Mouse (Mus musculus) kidney, postnatal 0 days (tissue): ENCODE data around the gene Ndufb10. TPM values are rescaled to one million over a fixed set of nuclear protein-coding genes. Genes with fewer than 3 reads are reported as not detected.

Experiments
- ATAC-seq: fragments of 200-750 bp; cut with Nextera tagmentation; replicated peaks from 2 replicates; pipeline ENCODE4 v1.8.0; 2017; ENCODE audit warnings: low read depth, moderate number of reproducible peaks, moderate TSS enrichment, moderate library complexity; ENCODE audit not compliant: low FRiP score
- DNase-seq: peaks from one replicate; pipeline ENCODE4 v3.0.0-alpha.2; 2016; ENCODE audit warnings: low spot score
- H3K27ac ChIP-seq: fragments of 300-500 bp; sonication (generic); 2 replicates; pipeline ENCODE4 v1.5.1; 2014; ENCODE audit warnings: mild to moderate bottlenecking
- H3K27me3 ChIP-seq: fragments of 300-500 bp; sonication (generic); 2 replicates; pipeline ENCODE4 v1.6.1; 2014; ENCODE audit warnings: low read length, mixed read lengths; ENCODE audit not compliant: insufficient read depth
- H3K36me3 ChIP-seq: fragments of 300-500 bp; sonication (generic); 2 replicates; pipeline ENCODE4 v1.6.1; 2014; ENCODE audit warnings: low read length, mixed read lengths; ENCODE audit not compliant: insufficient read depth
- H3K4me1 ChIP-seq: fragments of 300-500 bp; sonication (generic); replicated peaks from 2 replicates; pipeline ENCODE4 v1.6.1; 2014; ENCODE audit warnings: antibody characterized with exemption, low read length, mixed read lengths; ENCODE audit not compliant: insufficient read depth
- H3K4me2 ChIP-seq: fragments of 300-500 bp; sonication (generic); 2 replicates; pipeline ENCODE4 v1.6.1; 2014; ENCODE audit warnings: mild to moderate bottlenecking, low read length, moderate library complexity, mixed read lengths
- H3K4me3 ChIP-seq: fragments of 300-500 bp; sonication (generic); replicated peaks from 2 replicates; pipeline ENCODE4 v1.5.1; 2014; ENCODE audit warnings: low read depth, low read length
- H3K9ac ChIP-seq: fragments of 300-500 bp; sonication (generic); 2 replicates; pipeline ENCODE4 v1.6.1; 2014; ENCODE audit warnings: low read depth, low read length
- H3K9me3 ChIP-seq: fragments of 300-500 bp; sonication (generic); replicated peaks from 2 replicates; pipeline ENCODE4 v1.6.1; 2016; ENCODE audit warnings: low read length, inconsistent platforms, mixed read lengths
- CTCF ChIP-seq: IDR thresholded peaks from 2 replicates; pipeline ENCODE4 v1.5.1; 2016; ENCODE audit warnings: antibody characterized with exemption, low read depth, mild to moderate bottlenecking, moderate library complexity
- WGBS: fragments of 180-500 bp; shearing (Covaris S2); extraction: QIAGEN DNeasy Blood & Tissue Kit; methylation state at CpG from one replicate; pipeline ENCODE4 v1.1.7; 2014; 5-methylcytosine and 5-hydroxymethylcytosine counted together
- polyA plus RNA-seq: library from polyadenylated mRNA; unstranded; fragments of >200 nt; fragmentation: Nextera tagmentation; extraction: Ambion mirVana; gene quantifications from 2 replicates; pipeline ENCODE4 v1.2.1, GENCODE M21; 2015

Gene Ndufb10
- polyA plus RNA-seq, 1 experiment from 2014 or later: 419 TPM

DNA sequence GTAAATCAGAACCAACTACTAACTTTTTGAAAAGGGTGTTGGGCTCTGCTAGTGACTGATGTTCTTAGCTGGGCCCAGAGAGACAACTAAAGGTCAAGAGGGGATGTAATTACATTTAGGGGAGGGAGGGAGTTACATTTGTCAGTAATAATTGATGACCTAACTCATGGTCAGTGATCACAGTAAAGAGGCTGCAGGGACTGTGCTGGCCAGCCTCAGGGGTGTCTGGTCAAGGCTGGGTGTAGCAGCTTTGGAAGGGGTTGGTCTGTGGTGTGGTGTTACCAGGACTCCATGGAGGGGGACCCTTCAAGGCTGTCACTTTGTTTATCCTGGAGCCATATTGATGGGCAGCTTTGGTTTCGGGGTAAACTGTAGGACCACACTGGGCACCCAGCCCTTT, 33.1 kb upstream of the Ndufb10 start:
- H3K4me1 ChIP-seq: peaks cover 11% of the 10 kb centered on the region; the same call in 1 of the 2 replicates
- H3K36me3 ChIP-seq: no peaks in the 10 kb centered on the region
- H3K27ac ChIP-seq: no peak overlapping the region
- DNase-seq (peak; percentile 61), ATAC-seq (0 out of 2 replicates have a peak, but pooled peaks have one; percentile 24)
- H3K4me2 ChIP-seq: no peak overlapping the region
- no peak overlapping the region for H3K9ac ChIP-seq
- no peaks in the 10 kb centered on the region for H3K9me3 ChIP-seq
- WGBS: 76% methylated on average over 1 of the region's 1 CpGs
- 0 out of 2 replicates have a peak, but pooled peaks cover 6% of the 10 kb centered on the region for H3K27me3 ChIP-seq
- no peak overlapping the region for H3K4me3 ChIP-seq
- TF ChIP-seq CTCF: no peak

- DNase-seq: peak; percentile 69
- Histone ChIP-seq H3K27ac (0 out of 2 replicates have a peak within 1 kb of the TSS, but pooled peaks have one; percentile 42), H3K36me3 (no peaks in the 10 kb centered on the region), H3K9me3 (no peaks in the 10 kb centered on the region), H3K27me3 (peaks cover 6% of the 10 kb centered on the region; the same call in 1 of the 2 replicates), H3K4me1 (0 out of 2 replicates have a peak, but pooled peaks cover 10% of the 10 kb centered on the region), H3K9ac (peak within 1 kb of the TSS; percentile 56), H3K4me2 (peak within 1 kb of the TSS; percentile 92), H3K4me3 (peak within 1 kb of the TSS; percentile 48)
- WGBS: under 1% methylated on average over 56 of the region's 82 CpGs
- peak; percentile 83 for ATAC-seq
- TF ChIP-seq CTCF: no peak
Observed at GRCm38 (mm10) chr17:24752415-24753394, 28.4 kb upstream of the Ndufb10 start, which contains the start of gene Hs3st6. Gene Hs3st6 (plus strand): TSS chr17:24752988.

DNA sequence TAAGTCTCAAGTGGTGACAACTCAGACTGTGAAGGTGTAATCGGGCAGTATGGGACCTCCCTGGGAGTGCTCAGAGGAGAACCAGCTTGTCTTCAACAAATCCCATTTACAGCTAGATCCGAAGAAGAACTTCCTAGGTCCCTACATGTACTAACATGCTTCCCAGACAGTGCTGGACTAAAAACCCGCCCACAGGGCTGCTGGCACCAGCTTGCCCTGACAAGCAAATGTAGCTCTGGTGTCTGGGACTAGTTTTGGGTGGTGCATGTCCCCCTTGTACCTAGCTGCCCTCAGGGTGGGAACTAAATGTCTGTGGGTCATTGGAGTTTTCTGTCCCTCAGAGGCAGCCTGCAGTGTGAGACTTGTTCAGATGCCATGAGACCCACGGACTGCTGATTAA, 27.2 kb upstream of the Ndufb10 start:
- Histone ChIP-seq H3K9me3 (no peaks in the 10 kb centered on the region), H3K4me3 (no peak overlapping the region), H3K36me3 (no peaks in the 10 kb centered on the region), H3K27ac (no peak overlapping the region), H3K4me2 (no peak overlapping the region), H3K9ac (no peak overlapping the region), H3K4me1 (0 out of 2 replicates have a peak, but pooled peaks cover 10% of the 10 kb centered on the region), H3K27me3 (peaks cover 6% of the 10 kb centered on the region; the same call in 1 of the 2 replicates)
- ATAC-seq (no peak), DNase-seq (no peak)
- WGBS: 26% methylated on average over 4 of the region's 4 CpGs
- no peak for TF ChIP-seq CTCF

- no peak overlapping the region for H3K27ac ChIP-seq
- H3K4me2 ChIP-seq: no peak overlapping the region
- no peak overlapping the region for H3K9ac ChIP-seq
- no peaks in the 10 kb centered on the region for H3K4me1 ChIP-seq
- WGBS: 30% methylated on average over 4 of the region's 4 CpGs
- no peak overlapping the region for H3K4me3 ChIP-seq
- DNase-seq: no peak
- 0 out of 2 replicates have a peak, but pooled peaks have one; percentile 25 for ATAC-seq
- no peaks in the 10 kb centered on the region; the same call in 1 of the 2 replicates for H3K27me3 ChIP-seq
- no peaks in the 10 kb centered on the region for H3K36me3 ChIP-seq
- H3K9me3 ChIP-seq: no peaks in the 10 kb centered on the region
- TF ChIP-seq CTCF: no peak
Observed at GRCm38 (mm10) chr17:24746986-24747385, 22.7 kb upstream of the Ndufb10 start.

DNA sequence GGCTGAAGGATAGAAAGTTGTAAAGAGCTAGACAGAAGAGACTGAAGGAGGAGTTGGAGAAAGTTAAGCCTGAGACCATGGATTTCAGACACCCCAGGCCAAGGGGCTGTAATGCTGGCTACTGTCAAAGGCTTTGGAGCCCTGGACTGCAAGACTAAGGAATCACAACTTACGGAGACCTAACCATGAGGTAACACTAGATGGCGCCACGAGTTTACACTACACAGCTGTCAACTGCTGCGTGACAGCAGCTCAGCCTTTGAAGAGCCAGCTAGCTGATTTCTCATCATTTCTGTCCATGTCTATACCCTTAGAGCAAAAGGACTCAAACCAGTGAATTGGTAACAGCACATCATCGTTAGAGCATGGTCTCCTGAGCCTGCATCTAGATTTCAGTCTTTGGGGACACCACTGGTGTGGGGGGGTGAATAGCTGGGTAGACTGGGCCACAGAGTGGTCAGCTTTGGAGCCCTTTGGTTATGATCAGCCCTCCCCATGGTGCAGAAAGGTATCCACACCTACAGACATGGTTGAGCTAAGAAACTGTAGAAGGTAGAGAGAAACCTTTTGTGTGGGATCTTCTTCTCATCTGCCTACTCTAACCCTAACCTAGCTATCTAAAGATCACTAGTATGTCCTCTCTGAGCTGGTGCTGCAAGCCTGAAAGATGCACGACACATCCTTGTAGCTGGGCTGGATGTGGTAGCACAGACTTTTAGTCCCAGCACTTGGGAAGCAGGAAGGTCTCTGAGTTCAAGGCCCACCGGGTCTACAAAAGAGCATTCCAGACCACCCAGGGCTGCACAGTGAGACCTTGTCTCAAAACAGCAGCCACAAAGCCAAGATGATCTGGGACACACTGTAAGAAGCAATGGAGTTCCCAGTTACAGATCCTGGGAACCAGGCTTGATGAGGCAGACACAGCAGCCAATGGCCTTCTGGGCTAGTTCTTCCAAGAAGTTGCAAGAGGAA, 21.5 kb upstream of the Ndufb10 start:
- Histone ChIP-seq H3K4me3 (no peak overlapping the region), H3K9me3 (no peaks in the 10 kb centered on the region), H3K9ac (no peak overlapping the region), H3K27ac (no peak overlapping the region), H3K4me2 (no peak overlapping the region), H3K4me1 (no peaks in the 10 kb centered on the region), H3K27me3 (no peaks in the 10 kb centered on the region; the same call in 1 of the 2 replicates), H3K36me3 (no peaks in the 10 kb centered on the region)
- DNase-seq (peak; percentile 95), ATAC-seq (peak; percentile 67)
- 23% methylated on average over 7 of the region's 7 CpGs for WGBS
- peak; percentile 99 for TF ChIP-seq CTCF
